Mouse (Mus musculus) intestine, embryonic 16.5 days (tissue): ENCODE measurements around the gene Olfr1392. TPM values are rescaled to one million over a fixed set of nuclear protein-coding genes. Genes with fewer than 3 reads are reported as not detected.

ENCODE experiments used
- ATAC-seq: fragments of 200-750 bp; cut with Nextera tagmentation; 2 replicates; pipeline ENCODE4 v1.8.0; 2017; ENCODE audit warnings: moderate TSS enrichment, moderate library complexity
- H3K27ac ChIP-seq: fragments of 300-500 bp; sonication (generic); 2 replicates; pipeline ENCODE4 v1.5.1; 2014; ENCODE audit warnings: mild to moderate bottlenecking, low read length
- H3K27me3 ChIP-seq: fragments of 300-500 bp; sonication (generic); replicated peaks from 2 replicates; pipeline ENCODE4 v1.6.1; 2014; ENCODE audit warnings: low read length, control low read depth, mixed read lengths; ENCODE audit not compliant: control insufficient read depth, insufficient read depth
- H3K36me3 ChIP-seq: fragments of 300-500 bp; sonication (generic); 2 replicates; pipeline ENCODE4 v1.6.1; 2014; ENCODE audit warnings: low read length, control low read depth; ENCODE audit not compliant: control insufficient read depth, insufficient read depth
- H3K4me1 ChIP-seq: fragments of 300-500 bp; sonication (generic); 2 replicates; pipeline ENCODE4 v1.6.1; 2014; ENCODE audit warnings: low read length, control low read depth, mixed read lengths; ENCODE audit not compliant: control insufficient read depth, insufficient read depth
- H3K4me2 ChIP-seq: fragments of 300-500 bp; sonication (generic); 2 replicates; pipeline ENCODE4 v1.6.1; 2014; ENCODE audit warnings: low read depth, low read length, control low read depth
- H3K4me3 ChIP-seq: fragments of 300-500 bp; sonication (generic); 2 replicates; pipeline ENCODE4 v1.5.1; 2014; ENCODE audit warnings: mild to moderate bottlenecking, low read length
- H3K9ac ChIP-seq: fragments of 300-500 bp; sonication (generic); 2 replicates; pipeline ENCODE4 v1.6.1; 2014; ENCODE audit warnings: low read depth, low read length
- H3K9me3 ChIP-seq: fragments of 300-500 bp; sonication (generic); 2 replicates; pipeline ENCODE4 v1.6.1; 2016; ENCODE audit warnings: low read length, control low read depth; ENCODE audit not compliant: control insufficient read depth
- WGBS: fragments of 180-500 bp; shearing (Covaris S2); extraction: QIAGEN DNeasy Blood & Tissue Kit; methylation state at CpG from one replicate; pipeline ENCODE4 v1.1.7; 2014; 5-methylcytosine and 5-hydroxymethylcytosine counted together
- polyA plus RNA-seq: library from polyadenylated mRNA; unstranded; fragments of >200 nt; fragmentation: Nextera tagmentation; extraction: Ambion mirVana; gene quantifications from 2 replicates; pipeline ENCODE4 v1.2.1, GENCODE M21; 2015

The Olfr1392 gene
- polyA plus RNA-seq, 1 experiment from 2014 or later = not detected

DNA sequence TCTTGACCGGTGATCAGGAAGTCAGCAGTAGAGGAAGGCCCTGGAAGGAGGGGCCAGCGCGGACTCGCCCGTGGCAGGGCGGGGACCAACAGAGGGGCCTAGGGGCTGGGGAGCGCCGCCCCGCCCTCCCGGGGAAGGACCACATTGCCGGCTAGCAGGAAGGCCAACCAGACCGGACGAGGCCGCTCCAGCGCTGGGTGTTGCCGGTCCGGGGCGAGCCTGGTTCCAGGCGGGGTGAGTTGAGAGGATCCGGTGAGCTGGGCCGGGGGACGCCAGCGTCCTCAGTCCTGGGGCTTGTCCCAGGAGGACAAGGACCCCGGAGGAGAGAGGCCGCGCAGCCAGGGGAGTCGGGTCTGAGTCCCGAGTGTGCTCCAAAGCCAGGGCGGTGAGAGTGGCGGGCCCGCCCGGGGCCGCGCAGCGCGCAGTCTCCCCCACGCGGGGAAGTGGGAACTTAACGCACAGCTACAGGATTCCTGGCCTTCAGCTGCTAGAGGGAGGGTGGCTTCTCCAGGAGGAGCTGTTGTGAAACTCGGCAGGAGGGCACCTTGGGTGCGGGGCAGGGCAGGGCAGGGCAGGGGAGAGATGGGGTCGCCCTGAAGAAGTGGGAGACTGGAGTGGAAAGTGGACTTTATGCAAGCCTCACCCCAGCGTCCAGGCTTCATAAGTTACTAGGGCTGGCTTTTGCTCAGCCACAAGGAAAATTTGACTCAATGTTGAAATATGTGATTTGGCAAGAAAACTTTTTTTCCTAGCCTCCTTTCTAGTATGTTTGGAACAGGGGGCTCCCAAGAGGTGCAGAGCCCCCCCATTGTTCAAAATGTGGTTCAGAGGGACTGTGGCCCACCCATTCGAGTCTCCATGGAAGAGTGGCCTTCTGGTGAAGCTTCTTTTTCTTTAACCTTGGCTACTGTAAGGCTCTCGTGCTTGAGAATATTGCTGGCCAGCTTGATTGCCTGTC lies 34.4 kb upstream of the Olfr1392 start:
- ATAC-seq = peak; percentile 97
- H3K9me3 ChIP-seq = no peaks in the 10 kb centered on the region
- H3K4me1 ChIP-seq = peaks cover 45% of the 10 kb centered on the region
- no peaks in the 10 kb centered on the region for H3K36me3 ChIP-seq
- 2% methylated on average over 45 of the region's 45 CpGs for WGBS
- peak overlapping the region; percentile 96 for H3K27ac ChIP-seq
- H3K9ac ChIP-seq = peak overlapping the region; percentile 93
- no peaks in the 10 kb centered on the region for H3K27me3 ChIP-seq
- peak overlapping the region; percentile 80 for H3K4me3 ChIP-seq
- peak overlapping the region; percentile 75 for H3K4me2 ChIP-seq

DNA sequence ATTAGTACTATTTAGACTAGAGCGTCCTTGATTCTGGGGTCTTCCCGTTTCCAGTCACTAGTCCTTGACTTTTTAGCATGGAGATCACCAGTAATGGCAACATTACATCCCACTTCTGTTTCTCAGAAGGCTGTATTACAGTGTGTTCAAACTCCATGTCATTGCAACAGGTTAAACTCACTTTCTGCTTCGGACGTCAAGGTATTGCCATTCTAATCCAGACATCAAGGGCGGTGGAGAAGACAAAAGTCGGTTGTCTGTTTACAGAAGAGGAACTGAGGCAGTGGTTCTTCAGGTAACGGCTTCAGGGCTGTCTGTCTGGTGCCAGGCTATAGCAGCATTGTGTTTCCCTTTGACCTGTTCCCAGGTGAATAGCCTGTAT lies 33.7 kb upstream of the Olfr1392 start:
- Histone ChIP-seq H3K4me2 (peak overlapping the region; percentile 75), H3K4me1 (peaks cover 45% of the 10 kb centered on the region), H3K27ac (no peak overlapping the region), H3K9ac (peak overlapping the region; percentile 93), H3K9me3 (no peaks in the 10 kb centered on the region), H3K4me3 (peak overlapping the region; percentile 80), H3K36me3 (no peaks in the 10 kb centered on the region), H3K27me3 (no peaks in the 10 kb centered on the region)
- no peak for ATAC-seq
- WGBS = 51% methylated on average over 7 of the region's 7 CpGs

DNA sequence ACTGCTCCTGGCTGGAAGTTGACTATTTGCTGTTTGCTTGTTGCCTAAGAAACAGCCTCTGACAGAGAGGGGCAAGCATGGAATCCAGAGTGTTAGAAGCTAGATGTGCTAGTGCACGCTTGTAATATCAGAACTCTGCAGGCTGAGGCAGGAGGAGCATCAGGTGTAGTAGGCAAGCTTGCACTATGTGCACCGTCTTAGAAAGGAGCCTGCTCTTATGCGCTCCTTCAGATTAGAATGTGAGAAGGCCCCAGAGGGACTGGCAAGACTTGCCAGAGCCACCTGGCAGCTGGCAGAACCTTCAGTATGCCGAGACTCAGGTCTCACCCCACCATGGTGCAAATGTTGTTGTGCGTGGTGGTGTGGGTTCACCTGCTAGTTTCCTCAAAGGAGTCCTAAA lies 33.0 kb upstream of the Olfr1392 start:
- Histone ChIP-seq H3K4me2 (0 out of 2 replicates have a peak overlapping the region, but pooled peaks have one; percentile 7), H3K4me1 (peaks cover 42% of the 10 kb centered on the region), H3K9ac (no peak overlapping the region), H3K4me3 (no peak overlapping the region), H3K36me3 (no peaks in the 10 kb centered on the region), H3K27me3 (no peaks in the 10 kb centered on the region), H3K27ac (no peak overlapping the region), H3K9me3 (no peaks in the 10 kb centered on the region)
- WGBS = 90% methylated on average over 5 of the region's 5 CpGs
- ATAC-seq = no peak

DNA sequence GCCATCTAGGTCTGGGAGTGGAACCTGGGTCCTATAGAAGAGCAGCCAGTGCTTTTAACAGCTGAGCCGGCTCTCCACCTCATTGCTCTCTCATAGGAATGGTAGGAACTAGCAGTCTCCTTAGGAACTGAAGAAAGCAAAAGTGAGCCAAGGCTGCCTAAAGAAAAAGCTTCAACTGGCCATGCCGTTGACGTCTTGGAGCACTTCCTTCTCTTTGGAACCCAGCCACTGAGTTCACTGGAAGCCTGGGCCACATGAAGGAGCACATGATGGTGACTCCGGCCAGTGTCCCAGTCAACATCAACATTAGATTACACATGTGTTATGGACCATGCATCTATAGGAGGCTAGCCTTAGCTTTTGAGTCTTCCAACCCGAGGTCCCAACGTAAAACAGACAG lies 32.0 kb upstream of the Olfr1392 start:
- H3K4me1 ChIP-seq = peaks cover 34% of the 10 kb centered on the region
- H3K4me3 ChIP-seq = no peak overlapping the region
- no peak for ATAC-seq
- 84% methylated on average over 6 of the region's 6 CpGs for WGBS
- no peaks in the 10 kb centered on the region for H3K27me3 ChIP-seq
- H3K9ac ChIP-seq = no peak overlapping the region
- H3K36me3 ChIP-seq = no peaks in the 10 kb centered on the region
- no peak overlapping the region for H3K27ac ChIP-seq
- no peak overlapping the region for H3K4me2 ChIP-seq
- no peaks in the 10 kb centered on the region for H3K9me3 ChIP-seq

DNA sequence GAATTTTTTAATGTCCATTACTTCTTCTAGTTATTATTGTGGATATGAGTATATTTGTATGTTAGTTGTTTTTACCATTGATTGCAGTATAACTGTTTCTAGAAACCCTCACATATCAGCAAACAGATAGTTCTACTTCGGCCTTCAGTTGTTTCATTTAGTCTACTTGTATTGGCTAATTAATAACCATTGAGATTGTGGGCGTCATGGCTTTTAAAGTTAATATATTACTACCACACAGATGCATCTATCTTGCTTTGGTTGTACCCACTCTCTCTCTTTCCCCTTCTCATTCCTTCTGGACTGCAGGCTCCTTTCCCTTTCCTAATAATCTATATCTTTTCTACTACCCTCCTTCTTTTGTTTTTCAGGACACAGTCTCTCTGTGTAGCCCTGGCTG lies 25.8 kb upstream of the Olfr1392 start:
- no peaks in the 10 kb centered on the region for H3K27me3 ChIP-seq
- H3K36me3 ChIP-seq = peaks cover 20% of the 10 kb centered on the region; the same call in 1 of the 2 replicates
- no peak overlapping the region for H3K27ac ChIP-seq
- H3K9ac ChIP-seq = no peak overlapping the region
- H3K4me3 ChIP-seq = no peak overlapping the region
- ATAC-seq = peak; percentile 24; the same call in 1 of the 2 replicates
- peaks cover 24% of the 10 kb centered on the region for H3K4me1 ChIP-seq
- no peak overlapping the region for H3K4me2 ChIP-seq
- 58% methylated on average over 2 of the region's 2 CpGs for WGBS
- H3K9me3 ChIP-seq = no peaks in the 10 kb centered on the region

DNA sequence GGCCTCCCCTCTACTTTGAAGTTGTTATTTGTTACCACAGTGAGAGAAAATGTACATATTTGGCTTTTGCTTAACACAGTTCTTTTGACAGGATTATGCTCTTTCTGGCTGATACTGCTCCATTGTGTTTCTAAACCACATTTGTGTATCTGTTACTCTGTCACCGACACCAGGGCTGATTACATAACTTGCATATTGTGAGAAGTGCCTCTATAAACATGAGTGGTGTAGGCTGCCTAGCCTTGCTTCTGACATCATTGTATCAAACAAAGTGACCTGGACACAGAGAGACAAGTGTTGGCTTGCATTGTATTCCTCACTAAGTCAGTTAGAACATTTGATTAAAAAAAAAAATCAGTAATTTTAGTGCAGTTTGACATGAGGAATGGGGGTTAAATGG lies 25.3 kb upstream of the Olfr1392 start:
- ATAC-seq = no peak
- H3K27me3 ChIP-seq = no peaks in the 10 kb centered on the region
- WGBS = 48% methylated on average over 1 of the region's 1 CpGs
- no peaks in the 10 kb centered on the region for H3K9me3 ChIP-seq
- H3K4me1 ChIP-seq = peaks cover 28% of the 10 kb centered on the region
- H3K9ac ChIP-seq = no peak overlapping the region
- H3K4me3 ChIP-seq = no peak overlapping the region
- no peak overlapping the region for H3K27ac ChIP-seq
- peaks cover 20% of the 10 kb centered on the region; the same call in 1 of the 2 replicates for H3K36me3 ChIP-seq
- H3K4me2 ChIP-seq = no peak overlapping the region

DNA sequence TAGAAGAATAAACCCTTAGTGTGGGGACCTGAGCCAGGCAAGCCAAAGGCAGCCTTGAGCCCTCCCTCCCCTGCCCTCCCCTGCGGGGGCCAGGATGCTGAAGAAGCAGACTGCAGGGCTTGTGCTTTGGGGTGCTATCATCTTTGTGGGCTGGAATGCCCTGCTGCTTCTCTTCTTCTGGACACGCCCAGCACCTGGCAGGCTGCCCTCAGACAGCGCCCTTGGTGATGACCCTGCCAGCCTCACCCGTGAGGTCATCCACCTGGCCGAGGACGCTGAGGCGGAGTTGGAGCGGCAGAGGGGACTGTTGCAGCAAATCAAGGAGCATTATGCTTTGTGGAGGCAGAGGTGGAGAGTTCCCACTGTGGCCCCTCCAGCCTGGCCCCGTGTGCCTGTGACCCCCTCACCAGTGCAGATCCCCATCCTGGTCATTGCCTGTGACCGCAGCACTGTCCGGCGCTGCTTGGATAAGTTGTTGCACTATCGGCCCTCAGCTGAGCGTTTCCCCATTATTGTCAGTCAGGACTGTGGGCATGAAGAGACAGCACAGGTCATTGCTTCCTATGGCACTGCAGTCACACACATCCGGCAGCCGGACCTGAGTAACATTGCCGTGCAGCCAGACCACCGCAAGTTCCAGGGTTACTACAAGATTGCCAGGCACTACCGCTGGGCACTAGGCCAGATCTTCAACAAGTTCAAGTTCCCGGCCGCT lies 24.3 kb upstream of the Olfr1392 start:
- Histone ChIP-seq H3K9ac (no peak overlapping the region), H3K36me3 (peaks cover 20% of the 10 kb centered on the region; the same call in 1 of the 2 replicates), H3K4me1 (peaks cover 28% of the 10 kb centered on the region), H3K27ac (no peak overlapping the region), H3K27me3 (no peaks in the 10 kb centered on the region), H3K4me3 (no peak overlapping the region), H3K9me3 (no peaks in the 10 kb centered on the region), H3K4me2 (no peak overlapping the region)
- 84% methylated on average over 21 of the region's 21 CpGs for WGBS
- ATAC-seq = no peak

DNA sequence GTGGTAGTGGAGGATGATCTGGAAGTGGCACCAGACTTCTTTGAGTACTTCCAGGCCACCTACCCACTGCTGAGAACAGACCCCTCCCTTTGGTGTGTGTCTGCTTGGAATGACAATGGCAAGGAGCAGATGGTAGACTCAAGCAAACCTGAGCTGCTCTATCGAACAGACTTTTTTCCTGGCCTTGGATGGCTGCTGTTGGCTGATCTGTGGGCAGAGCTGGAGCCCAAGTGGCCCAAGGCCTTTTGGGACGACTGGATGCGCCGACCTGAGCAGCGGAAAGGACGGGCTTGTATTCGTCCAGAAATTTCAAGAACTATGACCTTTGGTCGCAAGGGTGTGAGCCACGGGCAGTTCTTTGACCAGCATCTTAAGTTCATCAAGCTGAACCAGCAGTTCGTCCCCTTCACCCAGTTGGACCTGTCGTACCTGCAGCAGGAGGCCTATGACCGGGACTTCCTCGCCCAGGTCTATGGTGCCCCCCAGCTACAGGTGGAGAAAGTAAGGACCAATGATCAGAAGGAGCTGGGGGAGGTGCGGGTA lies 23.7 kb upstream of the Olfr1392 start:
- Histone ChIP-seq H3K9me3 (no peaks in the 10 kb centered on the region), H3K4me3 (no peak overlapping the region), H3K4me1 (peaks cover 33% of the 10 kb centered on the region), H3K27ac (no peak overlapping the region), H3K9ac (no peak overlapping the region), H3K36me3 (peaks cover 20% of the 10 kb centered on the region; the same call in 1 of the 2 replicates), H3K27me3 (no peaks in the 10 kb centered on the region), H3K4me2 (no peak overlapping the region)
- 0 out of 2 replicates have a peak, but pooled peaks have one; percentile 16 for ATAC-seq
- 87% methylated on average over 14 of the region's 14 CpGs for WGBS

DNA sequence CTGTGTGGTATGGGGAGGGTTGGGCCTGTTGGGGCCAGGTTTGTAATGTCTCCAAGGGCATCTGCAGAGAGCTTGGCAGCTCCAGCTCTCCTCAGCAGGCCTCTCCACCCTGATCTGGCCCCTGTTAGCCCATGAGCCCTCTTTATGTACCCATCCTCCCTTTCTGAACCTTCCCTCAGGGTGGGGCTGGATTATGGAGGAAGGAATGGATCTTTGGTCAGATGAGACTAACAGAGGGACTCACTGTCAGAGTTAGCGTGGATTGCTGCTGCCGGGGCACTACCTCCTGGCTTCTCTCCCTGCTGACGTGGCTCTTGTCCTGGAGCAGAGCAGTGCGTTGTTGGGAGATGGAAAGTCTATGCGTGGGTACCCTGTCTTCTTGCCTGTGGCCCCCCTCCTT lies 22.8 kb upstream of the Olfr1392 start:
- H3K9ac ChIP-seq = no peak overlapping the region
- no peaks in the 10 kb centered on the region for H3K9me3 ChIP-seq
- H3K27me3 ChIP-seq = no peaks in the 10 kb centered on the region
- no peak overlapping the region for H3K4me2 ChIP-seq
- H3K36me3 ChIP-seq = peaks cover 20% of the 10 kb centered on the region; the same call in 1 of the 2 replicates
- whole genome bisulfite sequencing = 91% methylated on average over 5 of the region's 5 CpGs
- H3K4me3 ChIP-seq = no peak overlapping the region
- peaks cover 38% of the 10 kb centered on the region for H3K4me1 ChIP-seq
- H3K27ac ChIP-seq = no peak overlapping the region
- no peak; the same call in 1 of the 2 replicates for ATAC-seq
